Mouse (Mus musculus): ENCODE data around the gene Rnf10.

Gene Rnf10

DNA sequence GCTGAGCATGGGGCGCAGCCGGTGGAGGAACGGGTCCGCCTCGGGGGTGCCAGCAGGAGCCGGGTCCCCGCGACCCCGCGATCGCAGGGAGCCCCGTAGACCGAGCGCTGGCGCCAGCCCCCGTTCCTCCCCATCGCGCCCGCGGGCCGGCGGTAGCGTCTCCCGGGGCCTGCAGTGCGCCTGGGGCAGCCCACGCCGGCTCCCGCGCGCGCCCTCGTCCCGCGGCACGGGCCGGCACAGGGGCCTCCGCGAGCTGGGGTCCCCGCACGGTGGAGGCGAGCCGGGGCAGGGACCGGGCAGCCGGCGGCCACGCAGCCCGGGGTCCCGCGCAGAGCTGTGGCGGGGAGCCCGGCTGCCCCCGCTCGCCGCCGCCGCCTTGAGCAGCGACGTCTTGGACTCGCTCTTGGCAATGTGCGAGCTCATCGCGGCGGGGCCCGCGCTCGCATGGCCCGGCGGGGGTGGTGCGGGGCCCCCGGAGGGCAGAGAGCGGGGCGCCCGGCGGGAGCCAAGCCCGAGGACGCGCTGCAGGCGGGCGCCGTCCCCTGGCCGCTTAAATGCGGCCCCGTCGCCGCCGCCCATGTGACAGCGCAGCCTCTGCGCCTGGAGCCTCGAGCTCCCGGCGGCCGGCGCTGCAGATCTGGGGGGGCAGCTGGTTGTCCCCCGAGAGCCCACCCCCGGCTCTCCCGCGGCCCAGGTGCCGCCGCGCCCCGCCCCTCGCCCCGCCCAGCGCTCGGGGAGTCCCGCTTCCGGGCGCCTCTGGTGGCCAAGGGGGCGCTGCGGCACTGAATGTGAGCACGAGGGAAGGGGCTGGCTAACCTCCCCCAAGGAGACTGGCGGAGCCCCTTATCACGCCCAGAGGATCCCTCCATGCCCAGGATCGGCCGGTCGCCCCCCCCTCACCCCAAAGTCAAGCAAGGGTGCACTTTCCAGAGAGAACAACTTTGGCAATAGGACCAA, 78.8 kb downstream of the Rnf10 start, which contains the start of gene Cabp1:
Cabp1 (minus strand) TSS at position 713 of the 957 bp plus-strand sequence.
- no peak for DNase-seq (ENCODE audit: low read depth)

DNA sequence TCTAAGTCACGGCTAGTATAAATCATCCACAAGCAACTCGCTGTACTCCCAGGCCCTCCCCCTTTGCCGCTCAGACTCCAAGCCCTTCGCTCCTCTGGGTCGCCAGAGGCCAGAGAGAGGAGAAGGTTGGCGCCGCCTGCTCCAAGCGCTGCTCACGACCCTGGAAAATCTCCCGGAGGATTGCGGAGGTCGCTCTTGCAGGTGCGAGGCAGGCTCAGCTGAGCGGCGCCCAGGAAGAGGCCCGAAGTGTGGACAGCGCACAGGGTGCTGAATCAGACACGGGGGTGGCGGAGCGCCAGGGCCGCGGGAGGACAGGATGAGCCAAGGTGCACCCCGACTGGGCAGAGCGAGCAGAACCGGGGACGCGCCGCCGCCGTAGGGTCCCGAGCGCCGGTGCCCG, 79.5 kb downstream of the Rnf10 start:
- no peak for DNase-seq (ENCODE audit: low read depth)

DNA sequence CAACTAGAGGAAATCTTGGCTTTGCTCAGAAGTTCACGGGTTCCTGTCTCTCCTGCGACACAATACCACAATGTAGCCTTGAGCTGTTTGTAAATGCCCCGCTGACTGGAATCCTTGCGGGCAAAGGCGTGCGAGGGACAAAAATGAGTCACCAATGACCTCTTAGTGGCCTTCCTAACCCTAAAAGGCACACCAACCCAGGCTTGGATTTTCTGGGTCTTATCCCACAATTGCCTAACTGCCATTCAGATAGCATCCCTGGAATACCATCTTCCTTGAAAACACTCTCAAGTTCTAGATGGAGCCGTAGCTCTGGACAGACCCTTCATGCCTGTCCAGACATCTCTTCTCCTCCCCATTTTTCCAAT, 79.9 kb downstream of the Rnf10 start:
- DNase-seq (ENCODE audit: low read depth) = no peak

DNA sequence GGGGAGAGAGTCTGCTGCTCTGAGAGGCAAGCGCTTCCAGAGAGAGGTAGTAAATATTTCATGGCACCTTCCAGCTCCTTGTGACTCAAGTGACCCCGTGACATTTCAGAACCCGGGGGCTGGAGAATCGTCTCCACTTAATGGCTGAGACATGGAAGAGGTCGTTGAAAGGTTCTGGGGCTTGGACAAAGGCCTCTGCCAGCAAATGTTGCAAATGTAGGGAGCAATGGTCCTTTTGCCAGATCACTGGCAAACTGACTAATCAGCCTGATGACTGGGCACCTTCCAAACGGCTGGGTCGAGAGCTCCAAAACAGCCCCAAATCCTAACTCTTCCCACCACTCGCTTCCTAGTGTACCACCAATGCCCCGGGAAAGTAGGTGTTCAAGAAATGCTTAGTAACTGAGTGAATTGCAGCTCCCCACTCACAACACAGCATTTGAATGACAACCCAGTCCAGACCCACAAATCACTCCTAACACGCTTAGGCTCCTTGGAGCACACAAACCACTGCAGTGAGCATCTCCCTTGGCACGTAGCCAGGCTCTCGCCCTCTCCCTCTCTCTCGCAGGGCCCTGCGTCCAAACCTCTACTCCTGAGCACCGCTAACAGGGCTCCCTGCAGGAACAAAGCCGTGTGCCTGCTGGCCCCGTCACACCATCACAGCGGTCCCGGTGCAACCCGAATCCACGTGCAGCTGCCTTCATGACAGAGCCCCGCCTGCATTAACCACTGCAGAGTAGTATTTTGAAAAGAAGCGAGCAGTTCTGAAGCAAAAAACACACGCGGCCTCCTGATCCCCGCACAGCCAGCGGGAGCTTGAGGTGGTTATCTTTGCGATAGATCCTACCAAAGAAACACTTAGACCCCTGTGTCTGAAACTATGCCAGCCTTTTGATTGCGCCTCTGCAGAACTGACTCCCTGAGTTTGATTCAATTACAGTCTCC, 80.5 kb downstream of the Rnf10 start:
- DNase-seq (ENCODE audit: low read depth) = no peak

Measured in c-Kit-positive CD71-positive TER-119-negative erythroid progenitor cells, embryonic 14.5 days (primary cell).